Mouse (Mus musculus) intestine, embryonic 16.5 days (tissue): ENCODE data around the gene Etfb. TPM values are rescaled to one million over a fixed set of nuclear protein-coding genes. Genes with fewer than 3 reads are reported as not detected.

Experiments used
- ATAC-seq: fragments of 200-750 bp; cut with Nextera tagmentation; 2 replicates; pipeline ENCODE4 v1.8.0; 2017; ENCODE audit warnings: moderate TSS enrichment, moderate library complexity
- H3K27ac ChIP-seq: fragments of 300-500 bp; sonication (generic); 2 replicates; pipeline ENCODE4 v1.5.1; 2014; ENCODE audit warnings: mild to moderate bottlenecking, low read length
- H3K27me3 ChIP-seq: fragments of 300-500 bp; sonication (generic); replicated peaks from 2 replicates; pipeline ENCODE4 v1.6.1; 2014; ENCODE audit warnings: low read length, control low read depth, mixed read lengths; ENCODE audit not compliant: control insufficient read depth, insufficient read depth
- H3K36me3 ChIP-seq: fragments of 300-500 bp; sonication (generic); 2 replicates; pipeline ENCODE4 v1.6.1; 2014; ENCODE audit warnings: low read length, control low read depth; ENCODE audit not compliant: control insufficient read depth, insufficient read depth
- H3K4me1 ChIP-seq: fragments of 300-500 bp; sonication (generic); 2 replicates; pipeline ENCODE4 v1.6.1; 2014; ENCODE audit warnings: low read length, control low read depth, mixed read lengths; ENCODE audit not compliant: control insufficient read depth, insufficient read depth
- H3K4me2 ChIP-seq: fragments of 300-500 bp; sonication (generic); 2 replicates; pipeline ENCODE4 v1.6.1; 2014; ENCODE audit warnings: low read depth, low read length, control low read depth
- H3K4me3 ChIP-seq: fragments of 300-500 bp; sonication (generic); 2 replicates; pipeline ENCODE4 v1.5.1; 2014; ENCODE audit warnings: mild to moderate bottlenecking, low read length
- H3K9ac ChIP-seq: fragments of 300-500 bp; sonication (generic); 2 replicates; pipeline ENCODE4 v1.6.1; 2014; ENCODE audit warnings: low read depth, low read length
- H3K9me3 ChIP-seq: fragments of 300-500 bp; sonication (generic); 2 replicates; pipeline ENCODE4 v1.6.1; 2016; ENCODE audit warnings: low read length, control low read depth; ENCODE audit not compliant: control insufficient read depth
- WGBS: fragments of 180-500 bp; shearing (Covaris S2); extraction: QIAGEN DNeasy Blood & Tissue Kit; methylation state at CpG from one replicate; pipeline ENCODE4 v1.1.7; 2014; 5-methylcytosine and 5-hydroxymethylcytosine counted together
- polyA plus RNA-seq: library from polyadenylated mRNA; unstranded; fragments of >200 nt; fragmentation: Nextera tagmentation; extraction: Ambion mirVana; gene quantifications from 2 replicates; pipeline ENCODE4 v1.2.1, GENCODE M21; 2015

The Etfb gene
- polyA plus RNA-seq, 1 experiment from 2014 or later: 551 TPM

DNA sequence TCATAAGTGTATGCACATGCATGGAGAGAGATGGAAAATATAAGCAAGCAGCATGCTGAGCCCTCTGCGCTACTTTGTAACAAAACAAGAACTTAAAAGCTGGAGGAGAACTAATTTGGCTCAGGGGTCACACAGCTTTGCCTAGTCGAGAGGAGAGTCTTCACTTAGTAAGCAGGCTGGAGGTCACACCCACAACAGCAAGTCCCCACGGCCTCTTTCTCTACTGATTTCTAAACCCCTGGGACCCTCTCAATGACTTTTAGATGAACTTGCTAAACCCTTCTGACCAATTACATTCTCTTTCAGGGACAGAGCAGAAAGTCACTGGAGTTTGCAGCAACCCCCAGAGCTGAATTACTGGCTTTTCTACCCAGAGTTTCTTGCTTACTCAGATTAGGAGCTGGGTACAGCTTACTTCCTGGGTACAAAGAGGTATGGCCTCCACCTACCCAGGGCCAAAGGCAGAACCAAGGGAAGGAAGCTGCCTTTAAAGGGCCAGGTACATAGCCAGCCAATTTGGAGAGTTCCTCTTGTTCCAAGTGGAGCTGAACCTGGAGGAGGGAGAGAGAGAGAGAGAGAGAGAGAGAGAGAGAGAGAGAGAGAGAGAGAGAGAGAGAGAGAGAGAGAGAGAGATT is 19.8 kb upstream of the Etfb start:
- no peak for ATAC-seq
- Histone ChIP-seq H3K9ac (no peak overlapping the region), H3K27ac (no peak overlapping the region), H3K4me2 (no peak overlapping the region), H3K36me3 (no peaks in the 10 kb centered on the region), H3K4me3 (no peak overlapping the region), H3K27me3 (no peaks in the 10 kb centered on the region), H3K4me1 (no peaks in the 10 kb centered on the region), H3K9me3 (no peaks in the 10 kb centered on the region)
- WGBS: 68% methylated on average over 3 of the region's 3 CpGs

DNA sequence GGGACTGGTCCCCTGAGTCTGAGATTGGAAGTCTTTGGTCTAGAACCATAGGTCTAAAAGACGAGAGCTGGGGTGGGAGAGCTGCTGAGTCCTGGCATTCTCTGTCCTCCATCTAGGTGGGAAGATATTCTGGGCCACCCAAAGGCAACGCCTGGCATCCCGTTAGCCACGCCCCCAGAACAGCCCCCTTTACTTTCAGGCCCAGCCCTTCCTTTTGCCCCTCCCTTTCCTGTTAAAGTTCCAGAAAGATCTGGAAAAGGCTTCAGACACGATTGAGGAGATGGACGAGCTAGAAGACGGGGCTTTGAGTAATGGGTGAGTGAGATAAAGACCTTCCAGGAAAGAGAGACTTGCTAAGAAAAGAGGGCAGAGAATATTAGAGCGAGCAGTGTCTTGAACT is 16.5 kb upstream of the Etfb start, which contains the start of gene Lim2:
Gene Lim2 (plus strand): TSS at position 265 of the 400 bp plus-strand sequence.
- no peaks in the 10 kb centered on the region for H3K27me3 ChIP-seq
- no peak within 1 kb of the TSS for H3K27ac ChIP-seq
- 79% methylated on average over 8 of the region's 8 CpGs for WGBS
- H3K4me1 ChIP-seq: no peaks in the 10 kb centered on the region
- H3K4me3 ChIP-seq: no peak within 1 kb of the TSS
- H3K36me3 ChIP-seq: no peaks in the 10 kb centered on the region
- ATAC-seq: no peak
- no peak within 1 kb of the TSS for H3K4me2 ChIP-seq
- H3K9ac ChIP-seq: no peak within 1 kb of the TSS
- H3K9me3 ChIP-seq: 0 out of 2 replicates have a peak, but pooled peaks cover 5% of the 10 kb centered on the region

DNA sequence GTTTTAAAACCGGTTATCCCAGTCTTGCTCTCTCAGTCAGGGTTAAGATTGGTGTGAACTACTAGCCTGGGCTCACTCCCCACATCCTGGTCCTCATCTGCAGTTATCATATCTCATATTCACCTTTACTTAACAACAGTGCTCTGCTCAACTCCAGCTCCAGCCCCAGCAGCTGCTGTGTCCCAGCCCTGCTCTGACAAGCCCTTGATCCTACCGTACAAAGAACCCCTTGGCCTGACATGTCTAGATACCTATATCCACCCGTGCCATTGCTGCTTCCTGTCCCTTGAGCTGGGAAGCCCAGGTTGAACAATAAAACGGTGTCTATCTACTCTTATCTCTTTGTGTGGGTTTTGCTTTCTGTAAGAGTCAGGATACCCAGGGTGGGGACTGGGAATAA is 14.4 kb upstream of the Etfb start:
- H3K9ac ChIP-seq: no peak overlapping the region
- WGBS: 35% methylated on average over 4 of the region's 4 CpGs
- no peaks in the 10 kb centered on the region for H3K36me3 ChIP-seq
- ATAC-seq: peak; percentile 79
- no peak overlapping the region for H3K4me3 ChIP-seq
- H3K4me2 ChIP-seq: no peak overlapping the region
- 0 out of 2 replicates have a peak, but pooled peaks cover 5% of the 10 kb centered on the region for H3K9me3 ChIP-seq
- H3K27ac ChIP-seq: no peak overlapping the region
- H3K27me3 ChIP-seq: no peaks in the 10 kb centered on the region
- no peaks in the 10 kb centered on the region for H3K4me1 ChIP-seq

DNA sequence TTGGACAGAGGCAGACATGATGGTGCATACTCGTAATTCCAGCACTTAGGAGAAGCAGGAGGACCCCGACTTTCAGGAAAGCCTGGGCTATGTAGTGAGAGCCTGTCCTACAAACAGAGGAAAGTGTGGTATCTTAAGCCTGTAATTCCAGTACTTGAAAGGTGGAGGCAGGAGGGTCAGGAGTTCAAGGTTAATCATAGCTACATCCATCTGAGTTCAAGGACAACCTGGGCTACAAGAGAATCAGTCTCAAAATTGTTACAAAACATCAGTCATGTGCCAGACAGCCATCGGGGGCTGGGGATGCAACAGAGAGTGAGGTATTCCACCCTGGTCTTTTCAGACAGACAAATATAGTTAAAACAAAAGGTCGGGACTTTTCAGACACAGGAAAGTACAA is 11.0 kb upstream of the Etfb start:
- Histone ChIP-seq H3K27me3 (no peaks in the 10 kb centered on the region), H3K36me3 (no peaks in the 10 kb centered on the region), H3K4me3 (no peak overlapping the region), H3K9me3 (0 out of 2 replicates have a peak, but pooled peaks cover 5% of the 10 kb centered on the region), H3K27ac (no peak overlapping the region), H3K4me1 (no peaks in the 10 kb centered on the region), H3K4me2 (no peak overlapping the region), H3K9ac (no peak overlapping the region)
- no peak for ATAC-seq
- 74% methylated on average over 4 of the region's 4 CpGs for WGBS

DNA sequence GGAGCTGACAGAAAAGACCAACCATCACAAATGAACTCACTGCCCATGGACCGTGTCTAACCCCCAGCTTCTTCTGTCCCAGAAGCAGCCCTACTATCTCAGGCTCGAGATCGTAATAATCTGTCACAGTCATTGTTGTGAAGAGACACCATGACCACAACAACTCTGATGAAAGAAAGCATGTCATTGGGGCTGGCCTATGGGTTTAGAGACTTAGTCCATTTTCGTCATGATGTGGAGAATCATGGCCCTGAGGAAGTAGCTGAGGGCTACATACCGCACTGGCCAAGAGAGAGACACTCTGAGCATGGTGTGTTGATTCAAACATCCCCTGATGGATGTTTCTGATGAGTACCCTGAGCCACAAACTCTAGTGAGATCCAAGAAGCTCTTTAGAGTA is 9.2 kb upstream of the Etfb start:
- Histone ChIP-seq H3K9me3 (0 out of 2 replicates have a peak, but pooled peaks cover 5% of the 10 kb centered on the region), H3K4me2 (no peak overlapping the region), H3K27ac (no peak overlapping the region), H3K9ac (no peak overlapping the region), H3K4me1 (no peaks in the 10 kb centered on the region), H3K36me3 (no peaks in the 10 kb centered on the region), H3K27me3 (no peaks in the 10 kb centered on the region), H3K4me3 (no peak overlapping the region)
- no peak for ATAC-seq
- WGBS: 90% methylated on average over 5 of the region's 5 CpGs

DNA sequence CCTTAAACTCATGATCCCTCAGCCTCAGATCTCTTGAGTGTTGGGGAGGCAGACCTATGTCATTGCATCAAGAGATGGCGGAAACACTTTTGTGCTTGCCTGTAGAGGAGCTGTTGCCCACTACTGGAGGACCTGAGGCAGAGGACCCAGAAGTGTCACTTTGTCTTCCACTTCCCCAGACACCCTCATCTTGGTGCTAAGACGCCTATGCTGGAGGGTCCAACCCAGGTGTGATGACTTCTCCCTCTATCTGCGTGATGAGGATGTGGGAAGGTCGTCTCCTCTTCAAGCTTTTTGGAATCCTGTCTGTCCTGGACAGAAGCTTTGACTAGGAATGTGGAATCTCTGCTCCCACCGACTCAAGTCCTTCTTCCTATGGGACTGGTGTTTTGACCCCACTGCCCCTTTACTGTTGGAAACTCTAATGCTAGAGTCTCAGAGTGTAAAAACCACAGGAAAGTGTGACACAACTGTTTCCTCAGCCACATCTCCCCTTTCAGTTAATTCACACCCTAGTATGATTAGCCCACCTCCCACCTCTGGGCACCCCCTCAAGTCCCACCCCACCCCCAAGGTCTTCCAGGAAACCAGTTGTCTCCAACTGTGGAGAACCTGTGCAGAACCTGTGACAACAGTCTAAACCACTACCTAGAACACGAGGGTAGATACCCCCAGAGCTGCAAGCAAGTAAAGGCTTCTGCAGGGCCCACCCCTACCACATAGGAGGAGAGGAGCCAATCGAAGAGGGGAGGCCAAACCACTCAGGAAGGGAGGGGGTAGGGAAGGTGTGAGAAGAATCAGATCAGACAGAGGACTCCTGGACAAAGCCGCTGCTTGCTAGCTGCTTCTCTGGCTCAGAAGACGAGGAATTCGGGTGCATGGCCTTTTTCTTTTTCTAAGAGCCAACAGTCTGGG is 7.3 kb upstream of the Etfb start, which contains the start of gene Nkg7:
Gene Nkg7 (plus strand): TSS at position 733 of the 915 bp plus-strand sequence.
- Histone ChIP-seq H3K4me2 (no peak within 1 kb of the TSS), H3K27me3 (no peaks in the 10 kb centered on the region), H3K4me3 (no peak within 1 kb of the TSS), H3K4me1 (no peaks in the 10 kb centered on the region), H3K36me3 (no peaks in the 10 kb centered on the region), H3K9ac (no peak within 1 kb of the TSS), H3K27ac (no peak within 1 kb of the TSS), H3K9me3 (0 out of 2 replicates have a peak, but pooled peaks cover 5% of the 10 kb centered on the region)
- 71% methylated on average over 10 of the region's 10 CpGs for WGBS
- ATAC-seq: no peak

DNA sequence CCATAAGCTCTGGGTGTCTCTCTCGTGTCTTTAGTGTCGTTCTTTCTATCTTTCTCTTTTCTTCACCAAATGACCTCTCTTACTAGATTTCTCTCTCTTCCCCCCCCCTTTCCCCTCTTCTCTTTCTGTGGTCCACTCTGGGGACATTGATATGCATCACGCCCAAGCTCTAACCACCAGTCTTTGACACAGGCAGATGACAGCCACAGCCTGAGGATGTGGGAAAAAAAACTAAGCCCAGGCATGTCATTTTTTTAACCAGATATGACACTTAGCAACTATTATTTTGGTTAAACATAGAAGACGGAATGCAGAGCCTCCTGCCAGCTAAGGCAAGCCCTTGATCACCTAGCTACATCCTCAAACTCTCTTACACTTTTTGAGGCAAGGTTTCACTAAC is 5.3 kb upstream of the Etfb start:
- H3K9me3 ChIP-seq: no peaks in the 10 kb centered on the region
- H3K36me3 ChIP-seq: no peaks in the 10 kb centered on the region
- H3K4me1 ChIP-seq: peaks cover 9% of the 10 kb centered on the region; the same call in 1 of the 2 replicates
- ATAC-seq: no peak
- 74% methylated on average over 4 of the region's 4 CpGs for WGBS
- H3K27ac ChIP-seq: no peak overlapping the region
- no peak overlapping the region for H3K9ac ChIP-seq
- no peaks in the 10 kb centered on the region for H3K27me3 ChIP-seq
- no peak overlapping the region for H3K4me2 ChIP-seq
- no peak overlapping the region for H3K4me3 ChIP-seq

DNA sequence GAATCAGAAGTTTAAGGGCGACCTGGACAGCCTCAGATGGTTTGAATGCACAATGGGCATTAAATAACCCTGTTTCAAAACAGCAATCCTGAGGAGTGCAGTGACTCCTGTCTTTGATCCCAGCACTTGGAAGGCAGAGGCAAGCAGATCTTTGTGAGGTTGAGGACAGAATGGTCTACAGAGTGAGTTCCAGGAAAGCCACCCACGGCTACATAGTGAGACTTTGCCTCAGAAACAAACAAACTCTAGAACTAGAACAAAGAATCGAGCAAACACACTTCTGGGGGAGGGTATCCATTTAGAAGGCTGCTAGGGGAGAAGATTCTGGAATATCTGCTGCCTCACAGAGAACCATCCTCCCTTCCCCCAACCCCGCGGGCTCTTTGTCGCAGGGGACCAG is 3.4 kb upstream of the Etfb start, which contains the start of gene Cldnd2:
Gene Cldnd2 (plus strand): TSS at position 301 of the 400 bp plus-strand sequence.
- Histone ChIP-seq H3K4me2 (no peak within 1 kb of the TSS), H3K27ac (no peak within 1 kb of the TSS), H3K36me3 (no peaks in the 10 kb centered on the region), H3K4me1 (peaks cover 18% of the 10 kb centered on the region), H3K27me3 (no peaks in the 10 kb centered on the region), H3K9me3 (no peaks in the 10 kb centered on the region), H3K4me3 (no peak within 1 kb of the TSS), H3K9ac (no peak within 1 kb of the TSS)
- WGBS: 82% methylated on average over 6 of the region's 6 CpGs
- no peak for ATAC-seq

DNA sequence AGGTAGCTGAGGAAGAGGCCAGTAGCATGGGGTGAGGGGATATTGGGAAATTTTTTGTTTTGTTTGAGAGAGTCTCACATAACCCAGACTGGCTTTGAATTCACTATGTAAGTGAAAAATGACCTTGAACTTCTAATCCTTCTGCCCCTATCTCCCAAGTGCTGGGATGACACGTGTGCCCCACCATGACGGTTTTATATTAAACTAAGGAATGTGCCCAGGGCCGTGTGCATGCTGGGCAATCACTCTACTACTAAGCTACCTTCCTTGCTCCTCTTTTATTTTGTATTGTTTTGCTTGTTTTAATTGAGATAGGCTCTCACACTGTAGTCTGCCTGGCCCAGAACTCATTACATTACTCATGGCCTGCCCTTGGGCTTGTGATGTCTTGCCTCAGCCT is 2.8 kb upstream of the Etfb start:
- H3K4me1 ChIP-seq: peaks cover 18% of the 10 kb centered on the region
- no peak overlapping the region for H3K4me3 ChIP-seq
- H3K9ac ChIP-seq: no peak overlapping the region
- no peak for ATAC-seq
- H3K36me3 ChIP-seq: no peaks in the 10 kb centered on the region
- no peak overlapping the region for H3K27ac ChIP-seq
- no peak overlapping the region for H3K4me2 ChIP-seq
- no peaks in the 10 kb centered on the region for H3K9me3 ChIP-seq
- 75% methylated on average over 3 of the region's 3 CpGs for WGBS
- H3K27me3 ChIP-seq: no peaks in the 10 kb centered on the region
